Mouse (Mus musculus): Measurements from ENCODE around the gene Fam131a. TPM values are rescaled to one million over a fixed set of nuclear protein-coding genes. Genes with fewer than 3 reads are reported as not detected.

Gene Fam131a
- total RNA-seq, 2 experiments from 2014 or later: 12.8 to 15.1 TPM

DNA sequence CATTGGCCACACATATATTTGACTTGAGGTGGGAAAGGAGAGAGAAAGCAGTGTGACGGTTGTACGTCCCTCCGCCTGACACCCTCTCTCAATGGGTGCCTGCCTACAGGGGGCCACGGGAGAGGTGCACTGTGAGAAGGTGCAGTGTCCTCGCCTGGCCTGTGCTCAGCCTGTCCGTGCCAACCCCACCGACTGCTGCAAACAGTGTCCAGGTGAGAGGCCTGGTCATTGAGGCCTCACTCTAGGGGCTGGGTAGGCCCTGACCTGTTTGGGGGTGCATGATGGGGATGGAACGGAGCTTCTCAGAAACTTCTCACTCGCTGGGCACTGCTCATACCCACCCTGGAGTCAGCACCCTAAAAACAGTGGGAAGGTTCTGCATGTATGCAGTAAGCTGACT is 46.8 kb downstream of the Fam131a start:
- no peak for DNase-seq

GRCm38 (mm10) chr16:20746641-20747040 is 53.6 kb downstream of the Fam131a start:
- DNase-seq: peak; percentile 71

DNA sequence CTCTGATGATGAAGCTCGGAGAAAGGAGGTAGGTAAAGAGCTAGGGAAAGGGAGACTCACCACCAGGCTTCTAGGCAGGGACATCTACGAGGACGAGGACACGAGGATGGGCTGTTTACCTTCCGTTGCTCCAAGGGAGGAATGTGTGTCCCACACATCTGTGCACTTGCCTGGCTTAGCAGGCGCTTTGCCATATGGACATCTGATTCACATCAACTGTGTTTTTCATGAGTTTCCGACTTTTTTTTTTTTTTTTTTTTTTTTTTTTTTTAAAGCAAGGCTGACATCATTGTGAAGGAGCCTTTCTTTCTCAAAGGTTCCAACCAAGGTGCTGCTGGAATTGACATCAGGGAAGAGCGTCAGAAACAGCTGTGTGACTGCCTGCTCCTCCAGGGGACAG is 57.5 kb downstream of the Fam131a start:
- no peak for DNase-seq

Other genes starting within 250 kb of the Fam131a start
- 10 to 100 TPM; 56.6 to 61.4 TPM for gene Eif2b5, start 194.4 kb upstream of the Fam131a start, total RNA-seq (2021)
- 10 to 100 TPM; 38.9 to 43.5 TPM for gene Dvl3, start 176.3 kb upstream of the Fam131a start, total RNA-seq (2021)
- gene Ap2m1, start 157.8 kb upstream of the Fam131a start, total RNA-seq (2021): 100 to 1,000 TPM; 277 to 296 TPM
- 10 to 100 TPM; 71.2 to 78.8 TPM for gene Abcf3, start 144.7 kb upstream of the Fam131a start, total RNA-seq (2021)
- 1 to 10 TPM; 1.9 to 4.8 TPM for gene Vwa5b2, start 103.8 kb upstream of the Fam131a start, total RNA-seq (2021)
- 10 to 100 TPM in 1 of 2 experiments, 1 to 10 TPM in 1; 9.3 to 10.7 TPM for gene Eef1akmt4, start 81.6 kb upstream of the Fam131a start, total RNA-seq (2021)
- not detected for gene Gm49333, start 81.6 kb upstream of the Fam131a start, total RNA-seq (2021)
- 10 to 100 TPM; 16.8 to 17.9 TPM for gene Alg3, start 81.5 kb upstream of the Fam131a start, total RNA-seq (2021)
- gene Camk2n2, start 72.0 kb upstream of the Fam131a start, total RNA-seq (2021): 10 to 100 TPM; 11.0 to 23.4 TPM
- 1 to 10 TPM; 7.5 to 9.1 TPM for gene Ece2, start 63.4 kb upstream of the Fam131a start, total RNA-seq (2021)
- 100 to 1,000 TPM; 196 to 198 TPM for gene Psmd2, start 41.6 kb upstream of the Fam131a start, total RNA-seq (2021)
- gene Eif4g1, start 24.9 kb upstream of the Fam131a start, total RNA-seq (2021): 100 to 1,000 TPM; 366 to 393 TPM
- 10 to 100 TPM; 26.0 to 31.7 TPM for gene Polr2h, start 24.4 kb downstream of the Fam131a start, total RNA-seq (2021)
- gene Clcn2, start 24.5 kb downstream of the Fam131a start, total RNA-seq (2021): 10 to 100 TPM; 15.2 to 26.5 TPM
- 1 to 10 TPM; 5.2 to 6.0 TPM for gene Chrd, start 39.9 kb downstream of the Fam131a start, total RNA-seq (2021)
- 1 to 10 TPM; 2.5 to 3.3 TPM for gene Thpo, start 41.3 kb downstream of the Fam131a start, total RNA-seq (2021)

Data from adrenal gland, postnatal 10 days (tissue).